13 mouse cellular contexts compared by ENCODE assay signal in the genomic region with DNA sequence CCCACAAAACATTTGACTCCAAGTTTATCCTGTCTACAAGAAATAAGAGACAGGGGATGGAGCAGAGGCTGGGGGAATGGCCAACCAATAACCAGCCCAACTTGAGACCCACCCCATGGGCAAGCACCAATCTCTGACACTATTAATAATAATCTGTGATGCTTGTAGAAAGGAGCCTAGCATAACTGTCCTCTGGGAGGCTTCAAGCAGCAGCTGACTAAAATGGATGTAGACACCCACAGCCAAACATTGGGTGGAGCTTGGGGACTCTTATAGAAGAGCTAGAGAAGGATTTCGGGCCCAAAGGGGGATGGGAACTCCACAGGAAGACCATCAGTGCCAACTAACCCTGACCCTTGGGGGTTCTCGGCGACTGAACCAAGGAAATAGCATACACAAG.
"Had no signal": no experiment of that assay in that cellular context is flagged by ENCODE, and none has a peak within 500 bp of the region (broad histone marks: within the 10 kb centered on the region; RNA-seq: fewer than 3 reads in every experiment).

No protein-coding gene starts in this region.

- ATAC-seq: intestine, embryonic 15.5 days; midbrain, embryonic 13.5 days had no signal

- H3K4me1 ChIP-seq: intestine, embryonic 15.5 days; kidney, embryonic 15.5 days; liver, embryonic 13.5 days; midbrain, embryonic 13.5 days had no signal

- H3K9ac ChIP-seq: intestine, embryonic 15.5 days; kidney, embryonic 15.5 days; liver, embryonic 13.5 days; midbrain, embryonic 13.5 days had no signal

- H3K9me3 ChIP-seq: intestine, embryonic 15.5 days had no signal

- H3K4me3 ChIP-seq: intestine, embryonic 15.5 days; kidney, embryonic 15.5 days; left cerebral cortex, adult 2 months; liver, embryonic 13.5 days; midbrain, embryonic 13.5 days had no signal

- DNase-seq: kidney, adult 11 months; kidney, adult 8-10 months; kidney, postnatal 10 days; kidney, postnatal 36 days; layer of hippocampus, postnatal 36 days; liver, embryonic 13.5 days; thymus, adult 18-20 months; thymus, postnatal 36 days had no signal

- H3K27ac ChIP-seq: intestine, embryonic 15.5 days; kidney, embryonic 15.5 days; left cerebral cortex, adult 2 months; liver, embryonic 13.5 days; macrophage; midbrain, embryonic 13.5 days had no signal

- H3K36me3 ChIP-seq: intestine, embryonic 15.5 days; kidney, embryonic 15.5 days; liver, embryonic 13.5 days; midbrain, embryonic 13.5 days had no signal

- H3K27me3 ChIP-seq: intestine, embryonic 15.5 days; kidney, embryonic 15.5 days; liver, embryonic 13.5 days; midbrain, embryonic 13.5 days had no signal

- H3K4me2 ChIP-seq: intestine, embryonic 15.5 days; kidney, embryonic 15.5 days; liver, embryonic 13.5 days; midbrain, embryonic 13.5 days had no signal
